In the genomic region with DNA sequence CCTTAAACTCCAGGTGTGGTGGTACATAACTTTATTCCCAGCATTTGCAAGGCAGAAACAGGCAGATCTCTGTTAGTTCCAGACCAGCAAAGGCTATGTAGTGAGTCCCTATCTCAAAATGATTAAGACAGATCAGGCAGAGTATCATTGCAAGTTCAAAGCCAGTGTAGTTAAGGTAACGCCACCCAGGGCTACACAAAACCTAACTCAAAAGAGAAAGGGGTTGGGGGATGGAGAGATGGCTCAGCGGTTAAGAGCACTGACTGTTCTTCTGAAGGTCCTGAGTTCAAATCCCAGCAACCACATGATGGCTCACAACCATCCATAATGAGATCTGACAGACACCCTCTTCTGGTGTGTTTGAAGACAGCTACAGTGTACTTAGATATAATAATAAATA, we compare ENCODE assay signal across 7 mouse cellular contexts. TPM values are rescaled to one million over a fixed set of nuclear protein-coding genes. Genes with fewer than 3 reads are reported as not detected.
"Had no signal": no experiment of that assay in that cellular context is flagged by ENCODE, and none has a peak within 500 bp of the region (broad histone marks: within the 10 kb centered on the region; RNA-seq: fewer than 3 reads in every experiment).

No protein-coding gene starts in this region.

RNA-seq across cellular contexts. Expression of gene Serpinf2, which starts 16.6 kb away (rescaled TPM):
- total RNA-seq: megakaryocyte, adult 5-6 weeks; megakaryocyte-erythroid progenitor cell, adult 5-6 weeks had no signal
- polyA plus RNA-seq: midbrain, embryonic 10.5 days; midbrain, embryonic 12.5 days; midbrain, embryonic 14.5 days; midbrain, embryonic 16.5 days had no signal

RNA-seq across cellular contexts. Expression of gene Serpinf1, which starts 33.5 kb away (rescaled TPM):
- total RNA-seq: neutrophil, adult 5-6 weeks had no signal
